Mouse (Mus musculus): ENCODE measurements around the gene Cdc34. TPM values are rescaled to one million over a fixed set of nuclear protein-coding genes. Genes with fewer than 3 reads are reported as not detected.

Cdc34 gene
- polyA plus RNA-seq, 1 experiment from 2014 or later: 159 TPM

Other genes with a start within 250 kb of the Cdc34 start
- gene Vmn2r83, start 213.5 kb upstream of the Cdc34 start, polyA plus RNA-seq (2014; fragmentation: Nextera tagmentation; extraction: Ambion mirVana): not detected in 2 replicates
- gene Plpp2, start 148.4 kb upstream of the Cdc34 start, polyA plus RNA-seq (2014; fragmentation: Nextera tagmentation; extraction: Ambion mirVana): 14.2 and 15.6 TPM in 2 replicates
- gene Mier2, start 127.0 kb upstream of the Cdc34 start, polyA plus RNA-seq (2014; fragmentation: Nextera tagmentation; extraction: Ambion mirVana): 26.5 and 29.3 TPM in 2 replicates
- gene Theg, start 94.9 kb upstream of the Cdc34 start, polyA plus RNA-seq (2014; fragmentation: Nextera tagmentation; extraction: Ambion mirVana): not detected in 2 replicates
- gene C2cd4c, start 68.2 kb upstream of the Cdc34 start, polyA plus RNA-seq (2014; fragmentation: Nextera tagmentation; extraction: Ambion mirVana): not detected in 2 replicates
- gene Shc2, start 44.3 kb upstream of the Cdc34 start, polyA plus RNA-seq (2014; fragmentation: Nextera tagmentation; extraction: Ambion mirVana): 1.3 and 2.6 TPM in 2 replicates
- gene Odf3l2, start 36.5 kb upstream of the Cdc34 start, polyA plus RNA-seq (2014; fragmentation: Nextera tagmentation; extraction: Ambion mirVana): not detected in 2 replicates
- 1.1 and 1.5 TPM in 2 replicates for gene Madcam1, start 17.6 kb upstream of the Cdc34 start, polyA plus RNA-seq (2014; fragmentation: Nextera tagmentation; extraction: Ambion mirVana)
- 47.4 and 48.6 TPM in 2 replicates for gene Tpgs1, start 12.8 kb upstream of the Cdc34 start, polyA plus RNA-seq (2014; fragmentation: Nextera tagmentation; extraction: Ambion mirVana)
- 0.40 and 1.0 TPM in 2 replicates for gene Gzmm, start 6.8 kb downstream of the Cdc34 start, polyA plus RNA-seq (2014; fragmentation: Nextera tagmentation; extraction: Ambion mirVana)
- 1,233 and 1,252 TPM in 2 replicates for gene Bsg, start 22.3 kb downstream of the Cdc34 start, polyA plus RNA-seq (2014; fragmentation: Nextera tagmentation; extraction: Ambion mirVana)
- 0.13 and 0.14 TPM in 2 replicates for gene Hcn2, start 34.4 kb downstream of the Cdc34 start, polyA plus RNA-seq (2014; fragmentation: Nextera tagmentation; extraction: Ambion mirVana)
- gene Polrmt, start 64.4 kb downstream of the Cdc34 start, polyA plus RNA-seq (2014; fragmentation: Nextera tagmentation; extraction: Ambion mirVana): 22.7 and 23.6 TPM in 2 replicates
- 0.26 TPM in 1 of 2 replicates, not detected in the other for gene Fgf22, start 72.9 kb downstream of the Cdc34 start, polyA plus RNA-seq (2014; fragmentation: Nextera tagmentation; extraction: Ambion mirVana)
- 63.1 and 69.0 TPM in 2 replicates for gene Rnf126, start 84.8 kb downstream of the Cdc34 start, polyA plus RNA-seq (2014; fragmentation: Nextera tagmentation; extraction: Ambion mirVana)
- gene Fstl3, start 95.1 kb downstream of the Cdc34 start, polyA plus RNA-seq (2014; fragmentation: Nextera tagmentation; extraction: Ambion mirVana): 11.4 TPM in 2 replicates
- gene Prss57, start 108.8 kb downstream of the Cdc34 start, polyA plus RNA-seq (2014; fragmentation: Nextera tagmentation; extraction: Ambion mirVana): not detected in 2 replicates
- gene Palm, start 111.4 kb downstream of the Cdc34 start, polyA plus RNA-seq (2014; fragmentation: Nextera tagmentation; extraction: Ambion mirVana): 66.6 and 70.1 TPM in 2 replicates
- gene Misp, start 138.8 kb downstream of the Cdc34 start, polyA plus RNA-seq (2014; fragmentation: Nextera tagmentation; extraction: Ambion mirVana): 0.63 and 0.89 TPM in 2 replicates
- gene Ptbp1, start 172.2 kb downstream of the Cdc34 start, polyA plus RNA-seq (2014; fragmentation: Nextera tagmentation; extraction: Ambion mirVana): 112 TPM in 2 replicates
- 2.5 and 3.9 TPM in 2 replicates for gene Prtn3, start 192.3 kb downstream of the Cdc34 start, polyA plus RNA-seq (2014; fragmentation: Nextera tagmentation; extraction: Ambion mirVana)
- 14.1 and 14.3 TPM in 2 replicates for gene Plppr3, start 192.4 kb downstream of the Cdc34 start, polyA plus RNA-seq (2014; fragmentation: Nextera tagmentation; extraction: Ambion mirVana)
- gene Elane, start 204.1 kb downstream of the Cdc34 start, polyA plus RNA-seq (2014; fragmentation: Nextera tagmentation; extraction: Ambion mirVana): 0.31 and 0.49 TPM in 2 replicates
- gene Cfd, start 208.7 kb downstream of the Cdc34 start, polyA plus RNA-seq (2014; fragmentation: Nextera tagmentation; extraction: Ambion mirVana): not detected in 2 replicates
- gene Med16, start 226.7 kb downstream of the Cdc34 start, polyA plus RNA-seq (2014; fragmentation: Nextera tagmentation; extraction: Ambion mirVana): 30.9 and 32.0 TPM in 2 replicates
- 8.1 TPM in 1 of 2 replicates, not detected in the other for gene Gm26602, start 228.7 kb downstream of the Cdc34 start, polyA plus RNA-seq (2014; fragmentation: Nextera tagmentation; extraction: Ambion mirVana)
- gene Kiss1r, start 234.8 kb downstream of the Cdc34 start, polyA plus RNA-seq (2014; fragmentation: Nextera tagmentation; extraction: Ambion mirVana): 0.15 and 0.31 TPM in 2 replicates
- 87.6 and 89.2 TPM in 2 replicates for gene R3hdm4, start 239.0 kb downstream of the Cdc34 start, polyA plus RNA-seq (2014; fragmentation: Nextera tagmentation; extraction: Ambion mirVana)
- 4.3 and 12.7 TPM in 2 replicates for gene Arid3a, start 244.8 kb downstream of the Cdc34 start, polyA plus RNA-seq (2014; fragmentation: Nextera tagmentation; extraction: Ambion mirVana)

All from heart, embryonic 11.5 days (tissue).